Mouse (Mus musculus) ES-E14 (cell line): ENCODE results near the gene Kif1b. TPM values are rescaled to one million over a fixed set of nuclear protein-coding genes. Genes with fewer than 3 reads are reported as not detected.

Experiments
- DNase-seq: peaks from one replicate; pipeline ENCODE4 v3.0.0-alpha.2; 2013; ENCODE audit warnings: low read depth, low spot score
- H3K27ac ChIP-seq: 2 replicates; pipeline ENCODE4 v1.5.1; 2012; ENCODE audit warnings: low read depth, mild to moderate bottlenecking, low read length, moderate library complexity, mixed read lengths; ENCODE audit not compliant: poor library complexity, insufficient read depth, severe bottlenecking
- H3K36me3 ChIP-seq: 2 replicates; pipeline ENCODE4 v1.6.1; 2012; ENCODE audit warnings: mild to moderate bottlenecking, low read length, moderate library complexity, mixed read lengths; ENCODE audit not compliant: control insufficient read depth, poor library complexity, insufficient read depth, severe bottlenecking
- H3K4me1 ChIP-seq, 2 experiments: fragments of 150-350 bp in 1 of 2; sonication (generic) in 1 of 2; 2 replicates each; pipeline ENCODE4 v1.6.1; 2012; ENCODE audit warnings: low read length in 2 of 2, mild to moderate bottlenecking in 1 of 2, mixed read lengths in 1 of 2; ENCODE audit not compliant: control insufficient read depth in 2 of 2, insufficient read depth in 2 of 2, poor library complexity in 1 of 2
- H3K4me3 ChIP-seq, 2 experiments: fragments of 150-350 bp in 1 of 2; sonication (generic) in 1 of 2; 2 replicates each; pipeline ENCODE4 v1.5.1; 2012; ENCODE audit warnings: low read length in 2 of 2, low read depth in 1 of 2, mild to moderate bottlenecking in 1 of 2, mixed read lengths in 1 of 2; ENCODE audit not compliant: insufficient read depth in 1 of 2, poor library complexity in 1 of 2, severe bottlenecking in 1 of 2
- H3K9ac ChIP-seq: 2 replicates; pipeline ENCODE4 v1.6.1; 2012; ENCODE audit warnings: low read depth, mild to moderate bottlenecking, low read length, mixed read lengths; ENCODE audit not compliant: poor library complexity, insufficient read depth, severe bottlenecking
- H3K9me3 ChIP-seq: fragments of 150-350 bp; sonication (generic); 2 replicates; pipeline ENCODE4 v1.6.1; 2012; ENCODE audit warnings: low read depth, mild to moderate bottlenecking, low read length; ENCODE audit not compliant: control insufficient read depth, insufficient read depth
- CHD2 ChIP-seq: IDR thresholded peaks from 2 replicates; pipeline ENCODE4 v1.6.1; 2014; ENCODE audit warnings: mild to moderate bottlenecking, low read depth, low read length, inconsistent platforms
- HCFC1 ChIP-seq: IDR thresholded peaks from 2 replicates; pipeline ENCODE4 v1.6.1; 2012; ENCODE audit warnings: low read length, inconsistent platforms, borderline replicate concordance; ENCODE audit not compliant: insufficient read depth
- MAFK ChIP-seq: IDR thresholded peaks from 2 replicates; pipeline ENCODE4 v1.6.1; 2014; ENCODE audit warnings: mild to moderate bottlenecking, low read depth, low read length, inconsistent platforms; ENCODE audit not compliant: insufficient read depth
- ZC3H11A ChIP-seq: IDR thresholded peaks from 2 replicates; pipeline ENCODE4 v1.6.1; 2012; ENCODE audit warnings: low read depth, mild to moderate bottlenecking, inconsistent platforms, low read length, borderline replicate concordance
- ZNF384 ChIP-seq: IDR thresholded peaks from 2 replicates; pipeline ENCODE4 v1.6.1; 2012; ENCODE audit warnings: low read depth, low read length, inconsistent platforms
- in situ Hi-C, 2 experiments: fragments of 600-800 bp; cut with MboI; formaldehyde crosslinking; loops; one replicate each; pipeline ENCODE4 v1.15.1; 2025; ENCODE audit warnings: low sequenced_read_pairs in 2 of 2, inconsistent platforms in 1 of 2; ENCODE audit not compliant: unreplicated experiment in 2 of 2
- total RNA-seq: library from RNA; depleted of rRNA; stranded (reverse); fragments of 300-350 nt; gene quantifications from 2 replicates; pipeline ENCODE4 v1.2.3, GENCODE M21; 2012

Kif1b gene
- total RNA-seq, 1 experiment: 27.1 TPM

GRCm38 (mm10) chr4:149314275-149314837 lies 6.9 kb upstream of the Kif1b start:
- Histone ChIP-seq H3K4me1 (no peaks in the 10 kb centered on the region), H3K27ac (no peak overlapping the region), H3K9ac (no peak overlapping the region), H3K9me3 (no peaks in the 10 kb centered on the region), H3K36me3 (no peaks in the 10 kb centered on the region), H3K4me3 (no peak overlapping the region)
- TF ChIP-seq ZNF384 (no peak), ZC3H11A (no peak), HCFC1 (no peak), MAFK (no peak), CHD2 (no peak)
- in situ Hi-C loops: no loop called here
- DNase-seq: no peak

- no peak for DNase-seq
- no peak overlapping the region for H3K27ac ChIP-seq
- no peaks in the 10 kb centered on the region for H3K36me3 ChIP-seq
- no peak overlapping the region for H3K9ac ChIP-seq
- no peak overlapping the region for H3K4me3 ChIP-seq
- in situ Hi-C loops: no loop called here
- H3K4me1 ChIP-seq: no peaks in the 10 kb centered on the region
- TF ChIP-seq HCFC1 (no peak), CHD2 (no peak)
- H3K9me3 ChIP-seq: no peaks in the 10 kb centered on the region
These were observed 6.2 kb upstream of the Kif1b start for GRCm38 (mm10) chr4:149313558-149314253.

DNA sequence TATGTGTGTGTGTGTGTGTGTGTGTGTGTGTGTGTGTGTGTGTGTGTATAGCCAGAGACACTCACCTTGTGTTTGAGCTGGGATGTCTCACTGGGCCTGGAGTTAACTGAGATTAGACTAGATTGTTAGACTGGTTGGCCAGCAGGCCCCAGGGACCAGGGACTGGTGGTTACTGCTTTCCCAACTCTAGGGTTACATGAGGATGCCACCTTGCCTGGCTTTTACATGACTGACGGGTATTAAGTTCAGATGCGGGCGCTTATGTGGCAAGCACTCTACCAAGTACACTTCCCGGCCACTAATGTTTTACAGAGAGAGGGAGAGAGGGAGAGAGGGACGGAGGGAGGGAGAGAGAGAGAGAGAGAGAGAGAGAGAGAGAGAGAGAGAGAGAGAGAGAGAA lies 4.5 kb upstream of the Kif1b start:
- H3K9ac ChIP-seq: no peak overlapping the region
- no peaks in the 10 kb centered on the region for H3K36me3 ChIP-seq
- in situ Hi-C loops: no loop called here
- no peak for TF ChIP-seq CHD2
- no peak for TF ChIP-seq HCFC1
- no peak for TF ChIP-seq ZNF384
- no peak for TF ChIP-seq MAFK
- no peak for TF ChIP-seq ZC3H11A
- no peaks in the 10 kb centered on the region for H3K9me3 ChIP-seq
- no peaks in the 10 kb centered on the region for H3K4me1 ChIP-seq
- DNase-seq: no peak
- H3K27ac ChIP-seq: no peak overlapping the region
- H3K4me3 ChIP-seq: no peak overlapping the region

DNA sequence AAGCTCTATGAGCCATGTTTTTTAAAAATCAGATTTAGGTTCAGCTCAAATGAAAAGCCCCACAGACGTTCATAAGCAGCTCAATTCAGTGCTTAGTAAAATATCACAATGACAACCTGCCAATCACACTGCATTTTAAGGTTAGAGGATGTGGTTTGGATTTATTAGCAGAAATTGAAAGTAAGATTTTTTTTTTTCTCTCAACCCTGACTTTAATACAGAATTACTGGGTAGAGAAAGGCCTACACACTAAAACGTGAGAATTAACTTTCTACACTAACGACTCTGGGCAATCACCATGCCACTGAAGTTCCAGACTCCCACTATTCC lies 963 bp upstream of the Kif1b start:
- H3K9me3 ChIP-seq: no peaks in the 10 kb centered on the region
- H3K4me3 ChIP-seq: peak overlapping the region in 1 of 2 experiments; percentile 83; a peak in 2 of 4 replicates
- in situ Hi-C loops: no loop called here
- no peak overlapping the region for H3K27ac ChIP-seq
- H3K9ac ChIP-seq: peak overlapping the region; percentile 74; the same call in 1 of the 2 replicates
- peaks cover 0 to 4% of the 10 kb centered on the region in 2 experiments; a peak in 1 of 4 replicates for H3K4me1 ChIP-seq
- no peak for TF ChIP-seq ZC3H11A
- no peak for TF ChIP-seq HCFC1
- no peak for TF ChIP-seq CHD2
- DNase-seq: no peak
- H3K36me3 ChIP-seq: no peaks in the 10 kb centered on the region
